Mouse (Mus musculus): Measurements from ENCODE around the gene Ddx49. TPM values are rescaled to one million over a fixed set of nuclear protein-coding genes. Genes with fewer than 3 reads are reported as not detected.

Ddx49 gene
- total and polyA plus RNA-seq, 2 experiments, result 19.3 to 36.5 TPM

DNA sequence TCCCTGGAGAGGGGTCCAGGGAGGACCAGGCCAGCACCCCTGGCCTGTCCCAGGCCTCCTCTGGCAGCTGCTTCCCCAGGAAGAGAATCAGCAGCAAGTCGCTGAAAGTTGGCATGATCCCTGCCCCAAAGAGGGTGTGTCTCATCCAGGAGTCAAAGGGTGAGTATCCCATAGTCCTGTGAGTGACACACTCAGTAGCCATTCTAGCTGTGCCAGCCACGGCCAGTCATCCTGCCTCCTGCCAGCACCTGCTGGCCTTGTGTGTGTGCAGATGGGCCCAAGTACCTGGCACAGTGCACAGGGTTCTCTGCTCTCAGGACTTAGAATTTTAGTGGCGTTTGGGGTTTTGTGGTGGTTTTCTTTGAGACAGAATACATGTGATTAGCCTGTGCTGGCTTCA is 44.8 kb downstream of the Ddx49 start:
- TF ChIP-seq CTCF (IDR thresholded peaks at IDR 0.05; ENCODE audit: low read depth, low read length) (no peak), POLR2A (IDR thresholded peaks at IDR 0.05; ENCODE audit: extremely low read depth, insufficient read depth, low read length) (no peak)
- Histone ChIP-seq H3K27ac (replicated peaks; ENCODE audit: insufficient read depth, low read depth, low read length) (no peak overlapping the region), H3K4me1 (ENCODE audit: control insufficient read depth, insufficient read depth, low read length) (no peaks in the 10 kb centered on the region), H3K79me2 (ENCODE audit: control insufficient read depth, insufficient read depth, low read length) (no peaks in the 10 kb centered on the region), H3K36me3 (ENCODE audit: control insufficient read depth, insufficient read depth, low read length) (peaks cover 15% of the 10 kb centered on the region; the same call in 1 of the 2 replicates), H3K9ac (ENCODE audit: low read depth, low read length) (no peak overlapping the region), H3K27me3 (ENCODE audit: control insufficient read depth, insufficient read depth, low read length) (no peaks in the 10 kb centered on the region), H3K4me3 (ENCODE audit: insufficient read depth, low read depth, low read length) (no peak overlapping the region)
- DNase-seq (ENCODE audit: extremely low read depth, low read depth, low spot score), result peak; percentile 13
- WGBS, result 57% methylated on average over 3 of the region's 3 CpGs

DNA sequence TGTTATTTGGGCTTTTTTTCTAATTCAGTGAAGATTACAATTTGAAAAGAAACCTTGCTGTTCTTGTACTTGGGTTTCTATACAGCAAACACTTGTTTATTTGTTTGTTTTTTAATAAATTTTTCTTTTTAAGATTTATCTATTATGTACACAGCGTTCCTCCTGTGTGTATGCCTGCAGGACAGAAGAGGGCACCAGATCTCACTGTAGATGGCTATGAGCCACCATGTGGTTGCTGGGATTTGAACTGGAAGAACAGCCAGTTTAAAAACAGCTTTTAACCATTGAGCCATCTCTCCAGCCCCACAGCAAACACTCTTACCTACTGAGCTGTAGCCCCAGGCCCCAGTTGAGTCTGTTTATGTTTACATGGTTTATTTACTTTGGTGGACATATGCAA is 47.7 kb downstream of the Ddx49 start:
- Histone ChIP-seq H3K4me1 (ENCODE audit: control insufficient read depth, insufficient read depth, low read length) (no peaks in the 10 kb centered on the region), H3K79me2 (ENCODE audit: control insufficient read depth, insufficient read depth, low read length) (no peaks in the 10 kb centered on the region), H3K36me3 (ENCODE audit: control insufficient read depth, insufficient read depth, low read length) (peaks cover 30% of the 10 kb centered on the region; the same call in 1 of the 2 replicates), H3K9ac (ENCODE audit: low read depth, low read length) (no peak overlapping the region), H3K4me3 (ENCODE audit: insufficient read depth, low read depth, low read length) (no peak overlapping the region), H3K27ac (replicated peaks; ENCODE audit: insufficient read depth, low read depth, low read length) (no peak overlapping the region), H3K27me3 (ENCODE audit: control insufficient read depth, insufficient read depth, low read length) (no peaks in the 10 kb centered on the region)
- WGBS, result 69% methylated on average over 1 of the region's 1 CpGs
- TF ChIP-seq POLR2A (IDR thresholded peaks at IDR 0.05; ENCODE audit: extremely low read depth, insufficient read depth, low read length), result no peak
- TF ChIP-seq CTCF (IDR thresholded peaks at IDR 0.05; ENCODE audit: low read depth, low read length), result no peak
- DNase-seq (ENCODE audit: extremely low read depth, low read depth, low spot score), result no peak

DNA sequence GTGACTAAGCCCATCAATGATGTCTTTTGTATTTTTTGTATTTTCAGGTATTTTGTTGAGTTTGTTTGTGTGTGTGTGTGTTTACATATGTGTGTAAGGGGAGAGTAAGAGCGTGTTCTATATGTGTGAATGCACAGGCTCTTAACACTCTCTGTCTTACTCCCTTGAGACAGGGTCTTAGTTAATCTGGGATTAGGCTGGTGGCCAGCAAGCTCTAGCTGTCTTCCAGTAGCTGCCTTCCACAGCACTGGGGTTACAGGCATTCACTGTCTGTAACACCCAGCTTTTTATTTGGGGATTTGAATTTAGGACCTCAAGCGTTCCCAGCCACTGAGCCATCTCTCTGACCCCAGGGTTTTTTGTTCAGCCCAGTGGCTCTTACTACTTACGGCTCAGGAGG is 54.4 kb downstream of the Ddx49 start:
- H3K27me3 ChIP-seq (ENCODE audit: control insufficient read depth, insufficient read depth, low read length), result no peaks in the 10 kb centered on the region
- 97% methylated on average over 3 of the region's 3 CpGs for WGBS

DNA sequence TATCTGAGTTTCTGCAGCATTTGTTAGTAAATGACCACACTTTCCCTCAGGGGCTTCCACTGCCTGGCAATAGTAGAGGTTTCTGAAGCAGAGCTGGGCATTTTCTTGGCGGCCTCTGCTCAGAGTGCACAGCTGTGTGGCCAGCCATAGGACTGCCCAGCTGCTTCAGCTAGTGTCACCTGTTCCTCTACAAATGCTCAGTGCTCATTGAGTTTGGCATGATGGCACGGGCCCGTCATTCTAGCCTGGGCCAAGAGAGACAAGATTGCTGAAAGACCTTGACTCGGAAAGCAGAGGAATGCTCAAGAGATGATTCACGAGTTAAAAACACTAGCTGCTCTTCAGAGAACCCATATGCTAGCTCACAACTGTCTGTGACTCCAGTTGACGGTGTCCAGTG is 55.7 kb downstream of the Ddx49 start:
- H3K27ac ChIP-seq (replicated peaks; ENCODE audit: insufficient read depth, low read depth, low read length), result no peak overlapping the region
- DNase-seq (ENCODE audit: extremely low read depth, low read depth, low spot score), result no peak
- no peak for TF ChIP-seq POLR2A (IDR thresholded peaks at IDR 0.05; ENCODE audit: extremely low read depth, insufficient read depth, low read length)
- no peak for TF ChIP-seq CTCF (IDR thresholded peaks at IDR 0.05; ENCODE audit: low read depth, low read length)
- peaks cover 48% of the 10 kb centered on the region for H3K36me3 ChIP-seq (ENCODE audit: control insufficient read depth, insufficient read depth, low read length)
- 95% methylated on average over 6 of the region's 6 CpGs for WGBS
- peaks cover 6% of the 10 kb centered on the region for H3K79me2 ChIP-seq (ENCODE audit: control insufficient read depth, insufficient read depth, low read length)
- H3K4me1 ChIP-seq (ENCODE audit: control insufficient read depth, insufficient read depth, low read length), result no peaks in the 10 kb centered on the region
- H3K9ac ChIP-seq (ENCODE audit: low read depth, low read length), result no peak overlapping the region
- H3K27me3 ChIP-seq (ENCODE audit: control insufficient read depth, insufficient read depth, low read length), result no peaks in the 10 kb centered on the region
- H3K4me3 ChIP-seq (ENCODE audit: insufficient read depth, low read depth, low read length), result no peak overlapping the region

More for the DNA sequence above, 54.4 kb downstream of the Ddx49 start:
- no peak overlapping the region for H3K27ac ChIP-seq (replicated peaks; ENCODE audit: insufficient read depth, low read depth, low read length)
- H3K36me3 ChIP-seq (ENCODE audit: control insufficient read depth, insufficient read depth, low read length), result peaks cover 52% of the 10 kb centered on the region
- no peaks in the 10 kb centered on the region for H3K4me1 ChIP-seq (ENCODE audit: control insufficient read depth, insufficient read depth, low read length)
- no peak overlapping the region for H3K4me3 ChIP-seq (ENCODE audit: insufficient read depth, low read depth, low read length)
- H3K79me2 ChIP-seq (ENCODE audit: control insufficient read depth, insufficient read depth, low read length), result peaks cover 6% of the 10 kb centered on the region
- no peak for TF ChIP-seq POLR2A (IDR thresholded peaks at IDR 0.05; ENCODE audit: extremely low read depth, insufficient read depth, low read length)
- TF ChIP-seq CTCF (IDR thresholded peaks at IDR 0.05; ENCODE audit: low read depth, low read length), result no peak
- H3K9ac ChIP-seq (ENCODE audit: low read depth, low read length), result no peak overlapping the region
- DNase-seq (ENCODE audit: extremely low read depth, low read depth, low spot score), result no peak

Other genes with a start within 250 kb of the Ddx49 start
- 43.8 and 67.9 TPM in 2 replicates for gene Tm6sf2, start 229.6 kb downstream of the Ddx49 start, total RNA-seq (2014; rRNA removed)
- 152 and 203 TPM in 2 replicates for gene Tm6sf2, start 229.6 kb downstream of the Ddx49 start, polyA plus RNA-seq (2012; rRNA removed)
- 2.2 and 4.2 TPM in 2 replicates for gene Hapln4, start 219.0 kb downstream of the Ddx49 start, total RNA-seq (2014; rRNA removed)
- gene Hapln4, start 219.0 kb downstream of the Ddx49 start, polyA plus RNA-seq (2012; rRNA removed), result 4.4 and 8.8 TPM in 2 replicates
- gene Ncan, start 181.6 kb downstream of the Ddx49 start, total RNA-seq (2014; rRNA removed), result under 0.01 TPM in 1 of 2 replicates, not detected in the other
- not detected in 2 replicates for gene Ncan, start 181.6 kb downstream of the Ddx49 start, polyA plus RNA-seq (2012; rRNA removed)
- 3.3 and 4.4 TPM in 2 replicates for gene Nr2c2ap, start 171.2 kb downstream of the Ddx49 start, total RNA-seq (2014; rRNA removed)
- gene Nr2c2ap, start 171.2 kb downstream of the Ddx49 start, polyA plus RNA-seq (2012; rRNA removed), result 15.0 and 16.6 TPM in 2 replicates
- 9.4 and 13.6 TPM in 2 replicates for gene Rfxank, start 163.3 kb downstream of the Ddx49 start, total RNA-seq (2014; rRNA removed)
- 16.0 and 27.8 TPM in 2 replicates for gene Rfxank, start 163.3 kb downstream of the Ddx49 start, polyA plus RNA-seq (2012; rRNA removed)
- 20.1 and 20.7 TPM in 2 replicates for gene Borcs8, start 163.0 kb downstream of the Ddx49 start, total RNA-seq (2014; rRNA removed)
- 53.4 and 55.0 TPM in 2 replicates for gene Borcs8, start 163.0 kb downstream of the Ddx49 start, polyA plus RNA-seq (2012; rRNA removed)
- 0.09 and 0.34 TPM in 2 replicates for gene Mef2b, start 162.8 kb downstream of the Ddx49 start, total RNA-seq (2014; rRNA removed)
- not detected in 2 replicates for gene Mef2b, start 162.8 kb downstream of the Ddx49 start, polyA plus RNA-seq (2012; rRNA removed)
- 18.3 and 20.4 TPM in 2 replicates for gene Tmem161a, start 130.1 kb downstream of the Ddx49 start, total RNA-seq (2014; rRNA removed)
- gene Tmem161a, start 130.1 kb downstream of the Ddx49 start, polyA plus RNA-seq (2012; rRNA removed), result 40.4 and 60.4 TPM in 2 replicates
- 31.4 and 48.5 TPM in 2 replicates for gene Slc25a42, start 90.2 kb downstream of the Ddx49 start, total RNA-seq (2014; rRNA removed)
- 96.9 and 117 TPM in 2 replicates for gene Slc25a42, start 90.2 kb downstream of the Ddx49 start, polyA plus RNA-seq (2012; rRNA removed)
- 5.3 and 7.0 TPM in 2 replicates for gene Sugp2, start 68.3 kb downstream of the Ddx49 start, total RNA-seq (2014; rRNA removed)
- 9.7 and 12.4 TPM in 2 replicates for gene Sugp2, start 68.3 kb downstream of the Ddx49 start, polyA plus RNA-seq (2012; rRNA removed)
- 4.4 and 6.2 TPM in 2 replicates for gene Armc6, start 68.0 kb downstream of the Ddx49 start, total RNA-seq (2014; rRNA removed)
- 9.6 and 11.6 TPM in 2 replicates for gene Armc6, start 68.0 kb downstream of the Ddx49 start, polyA plus RNA-seq (2012; rRNA removed)
- 1.4 and 2.6 TPM in 2 replicates for gene Homer3, start 19.7 kb downstream of the Ddx49 start, total RNA-seq (2014; rRNA removed)
- 3.1 and 3.7 TPM in 2 replicates for gene Homer3, start 19.7 kb downstream of the Ddx49 start, polyA plus RNA-seq (2012; rRNA removed)
- gene Cope, start within 50 bp of the Ddx49 start, total RNA-seq (2014; rRNA removed), result 169 and 197 TPM in 2 replicates
- gene Cope, start within 50 bp of the Ddx49 start, polyA plus RNA-seq (2012; rRNA removed), result 327 and 394 TPM in 2 replicates
- not detected in 2 replicates for gene Cers1, start 13.3 kb upstream of the Ddx49 start, total RNA-seq (2014; rRNA removed)
- 0.04 TPM in 2 replicates for gene Cers1, start 13.3 kb upstream of the Ddx49 start, polyA plus RNA-seq (2012; rRNA removed)
- gene Gdf1, start 27.3 kb upstream of the Ddx49 start, total RNA-seq (2014; rRNA removed), result not detected in 2 replicates
- not detected in 2 replicates for gene Gdf1, start 27.3 kb upstream of the Ddx49 start, polyA plus RNA-seq (2012; rRNA removed)
- gene Upf1, start 50.8 kb upstream of the Ddx49 start, total RNA-seq (2014; rRNA removed), result 19.0 and 26.3 TPM in 2 replicates
- gene Upf1, start 50.8 kb upstream of the Ddx49 start, polyA plus RNA-seq (2012; rRNA removed), result 20.3 and 22.3 TPM in 2 replicates
- gene Comp, start 71.1 kb upstream of the Ddx49 start, total RNA-seq (2014; rRNA removed), result not detected in 2 replicates
- gene Comp, start 71.1 kb upstream of the Ddx49 start, polyA plus RNA-seq (2012; rRNA removed), result 0.24 TPM in 1 of 2 replicates, not detected in the other
- gene Crtc1, start 137.1 kb upstream of the Ddx49 start, total RNA-seq (2014; rRNA removed), result 1.2 and 1.9 TPM in 2 replicates
- gene Crtc1, start 137.1 kb upstream of the Ddx49 start, polyA plus RNA-seq (2012; rRNA removed), result 6.9 and 8.2 TPM in 2 replicates
- gene Klhl26, start 174.5 kb upstream of the Ddx49 start, total RNA-seq (2014; rRNA removed), result 3.5 and 4.5 TPM in 2 replicates
- gene Klhl26, start 174.5 kb upstream of the Ddx49 start, polyA plus RNA-seq (2012; rRNA removed), result 13.7 and 15.3 TPM in 2 replicates
- gene Tmem59l, start 184.9 kb upstream of the Ddx49 start, total RNA-seq (2014; rRNA removed), result 0.34 TPM in 1 of 2 replicates, not detected in the other
- gene Tmem59l, start 184.9 kb upstream of the Ddx49 start, polyA plus RNA-seq (2012; rRNA removed), result 0.10 TPM in 1 of 2 replicates, not detected in the other
- not detected in 2 replicates for gene Crlf1, start 190.7 kb upstream of the Ddx49 start, total RNA-seq (2014; rRNA removed)
- gene Crlf1, start 190.7 kb upstream of the Ddx49 start, polyA plus RNA-seq (2012; rRNA removed), result not detected in 2 replicates
- 60.8 and 75.2 TPM in 2 replicates for gene Rex1bd, start 204.3 kb upstream of the Ddx49 start, total RNA-seq (2014; rRNA removed)
- gene Rex1bd, start 204.3 kb upstream of the Ddx49 start, polyA plus RNA-seq (2012; rRNA removed), result 141 and 152 TPM in 2 replicates
- gene Uba52, start 208.3 kb upstream of the Ddx49 start, total RNA-seq (2014; rRNA removed), result 750 and 1,062 TPM in 2 replicates
- 596 and 770 TPM in 2 replicates for gene Uba52, start 208.3 kb upstream of the Ddx49 start, polyA plus RNA-seq (2012; rRNA removed)
- gene Fkbp8, start 225.2 kb upstream of the Ddx49 start, total RNA-seq (2014; rRNA removed), result 271 and 321 TPM in 2 replicates
- gene Fkbp8, start 225.2 kb upstream of the Ddx49 start, polyA plus RNA-seq (2012; rRNA removed), result 455 and 489 TPM in 2 replicates
- gene Kxd1, start 225.5 kb upstream of the Ddx49 start, total RNA-seq (2014; rRNA removed), result 36.7 and 42.6 TPM in 2 replicates
- 68.4 and 72.3 TPM in 2 replicates for gene Kxd1, start 225.5 kb upstream of the Ddx49 start, polyA plus RNA-seq (2012; rRNA removed)
- 10.0 and 13.6 TPM in 2 replicates for gene Ell, start 237.0 kb upstream of the Ddx49 start, total RNA-seq (2014; rRNA removed)
- 19.6 and 25.0 TPM in 2 replicates for gene Ell, start 237.0 kb upstream of the Ddx49 start, polyA plus RNA-seq (2012; rRNA removed)

Data from liver, adult 2 months (tissue).